Mouse (Mus musculus) E14TG2a.4 (cell line): ENCODE data around the gene Grip1.

Experiments used
- H3K27me3 ChIP-seq: 2 replicates; pipeline ENCODE4 v1.6.1; 2014; ENCODE audit warnings: low read length, control low read depth; ENCODE audit not compliant: insufficient read depth
- H3K36me3 ChIP-seq: 2 replicates; pipeline ENCODE4 v1.6.1; 2014; ENCODE audit warnings: low read length, control low read depth; ENCODE audit not compliant: insufficient read depth
- H3K4me1 ChIP-seq: replicated peaks from 2 replicates; pipeline ENCODE4 v1.6.1; 2014; ENCODE audit warnings: low read depth, low read length, control low read depth
- H3K4me3 ChIP-seq: replicated peaks from 2 replicates; pipeline ENCODE4 v1.5.1; 2014; ENCODE audit warnings: mild to moderate bottlenecking, low read length
- H3K9me3 ChIP-seq: 2 replicates; pipeline ENCODE4 v1.6.1; 2014; ENCODE audit warnings: low read length, control low read depth
- CTCF ChIP-seq: conservative IDR thresholded peaks from 2 replicates; pipeline ENCODE4 v1.5.1; 2014; ENCODE audit warnings: low read length
- NANOG ChIP-seq: IDR thresholded peaks from 2 replicates; pipeline ENCODE4 v1.6.1; 2014; ENCODE audit warnings: borderline replicate concordance, low read length, mixed read lengths
- POU5F1 ChIP-seq: IDR thresholded peaks from 2 replicates; pipeline ENCODE4 v1.6.1; 2014; ENCODE audit warnings: low read length, borderline replicate concordance

The Grip1 gene

GRCm38 (mm10) chr10:119878331-119878730 lies 424.7 kb downstream of the Grip1 start:
- Histone ChIP-seq H3K27me3 (no peaks in the 10 kb centered on the region), H3K9me3 (no peaks in the 10 kb centered on the region), H3K4me3 (no peak overlapping the region), H3K36me3 (no peaks in the 10 kb centered on the region), H3K4me1 (no peaks in the 10 kb centered on the region)
- TF ChIP-seq CTCF (no peak), NANOG (no peak), POU5F1 (no peak)

- no peaks in the 10 kb centered on the region for H3K9me3 ChIP-seq
- TF ChIP-seq CTCF: no peak
- no peak for TF ChIP-seq NANOG
- no peak for TF ChIP-seq POU5F1
- H3K4me1 ChIP-seq: no peaks in the 10 kb centered on the region
- H3K27me3 ChIP-seq: no peaks in the 10 kb centered on the region
- no peaks in the 10 kb centered on the region for H3K36me3 ChIP-seq
- no peak overlapping the region for H3K4me3 ChIP-seq
Observed at GRCm38 (mm10) chr10:119884591-119884990, 431.0 kb downstream of the Grip1 start.

- Histone ChIP-seq H3K27me3 (no peaks in the 10 kb centered on the region), H3K4me1 (no peaks in the 10 kb centered on the region), H3K36me3 (no peaks in the 10 kb centered on the region), H3K9me3 (no peaks in the 10 kb centered on the region), H3K4me3 (no peak overlapping the region)
- TF ChIP-seq CTCF: peak; percentile 66
- TF ChIP-seq NANOG: no peak
Observed at GRCm38 (mm10) chr10:119885563-119885962, 431.9 kb downstream of the Grip1 start.

GRCm38 (mm10) chr10:119886681-119887080 lies 433.1 kb downstream of the Grip1 start:
- no peak overlapping the region for H3K4me3 ChIP-seq
- no peaks in the 10 kb centered on the region for H3K4me1 ChIP-seq
- no peaks in the 10 kb centered on the region for H3K36me3 ChIP-seq
- H3K27me3 ChIP-seq: no peaks in the 10 kb centered on the region
- peaks cover 7% of the 10 kb centered on the region; the same call in 1 of the 2 replicates for H3K9me3 ChIP-seq
- TF ChIP-seq NANOG: no peak
- TF ChIP-seq POU5F1: no peak
- TF ChIP-seq CTCF: no peak

- Histone ChIP-seq H3K36me3 (no peaks in the 10 kb centered on the region), H3K4me1 (no peaks in the 10 kb centered on the region), H3K9me3 (no peaks in the 10 kb centered on the region; the same call in 1 of the 2 replicates), H3K4me3 (no peak overlapping the region), H3K27me3 (no peaks in the 10 kb centered on the region)
- TF ChIP-seq NANOG (no peak), POU5F1 (no peak), CTCF (no peak)
Observed at GRCm38 (mm10) chr10:119902754-119903153, 449.1 kb downstream of the Grip1 start.

GRCm38 (mm10) chr10:119906869-119907268 lies 453.2 kb downstream of the Grip1 start:
- TF ChIP-seq POU5F1 (no peak), NANOG (no peak), CTCF (no peak)
- no peaks in the 10 kb centered on the region for H3K4me1 ChIP-seq
- H3K36me3 ChIP-seq: no peaks in the 10 kb centered on the region
- no peaks in the 10 kb centered on the region for H3K9me3 ChIP-seq
- H3K27me3 ChIP-seq: no peaks in the 10 kb centered on the region
- no peak overlapping the region for H3K4me3 ChIP-seq

- no peak for TF ChIP-seq POU5F1
- no peak for TF ChIP-seq CTCF
- TF ChIP-seq NANOG: no peak
- no peaks in the 10 kb centered on the region for H3K27me3 ChIP-seq
- H3K4me3 ChIP-seq: no peak overlapping the region
- no peaks in the 10 kb centered on the region for H3K4me1 ChIP-seq
- H3K9me3 ChIP-seq: no peaks in the 10 kb centered on the region
- no peaks in the 10 kb centered on the region for H3K36me3 ChIP-seq
Observed at GRCm38 (mm10) chr10:119917995-119918394, 464.4 kb downstream of the Grip1 start.

- TF ChIP-seq POU5F1: no peak
- TF ChIP-seq CTCF: no peak
- no peak for TF ChIP-seq NANOG
- no peaks in the 10 kb centered on the region for H3K27me3 ChIP-seq
- peaks cover 20% of the 10 kb centered on the region for H3K9me3 ChIP-seq
- no peaks in the 10 kb centered on the region for H3K36me3 ChIP-seq
- H3K4me3 ChIP-seq: no peak overlapping the region
- H3K4me1 ChIP-seq: 0 out of 2 replicates have a peak, but pooled peaks cover 7% of the 10 kb centered on the region
Observed at GRCm38 (mm10) chr10:119927963-119928362, 474.3 kb downstream of the Grip1 start.

GRCm38 (mm10) chr10:119928921-119929320 lies 475.3 kb downstream of the Grip1 start:
- no peaks in the 10 kb centered on the region for H3K36me3 ChIP-seq
- H3K4me3 ChIP-seq: no peak overlapping the region
- peaks cover 20% of the 10 kb centered on the region for H3K9me3 ChIP-seq
- TF ChIP-seq CTCF (no peak), POU5F1 (no peak), NANOG (no peak)
- H3K27me3 ChIP-seq: no peaks in the 10 kb centered on the region
- H3K4me1 ChIP-seq: 0 out of 2 replicates have a peak, but pooled peaks cover 7% of the 10 kb centered on the region
